Mouse (Mus musculus) gonadal fat pad, adult 2 months (tissue): ENCODE data around the gene Gm20388. TPM values are rescaled to one million over a fixed set of nuclear protein-coding genes. Genes with fewer than 3 reads are reported as not detected.

ENCODE experiments used
- DNase-seq: peaks from one replicate; pipeline ENCODE4 v3.0.0-alpha.2; 2012; ENCODE audit warnings: low read depth
- polyA plus RNA-seq: library from polyadenylated mRNA; depleted of rRNA; stranded (reverse); fragments of >200 nt; gene quantifications from 2 replicates; pipeline ENCODE4 v1.2.3, GENCODE M21; 2012

The Gm20388 gene
- polyA plus RNA-seq, 1 experiment, result 119 TPM

DNA sequence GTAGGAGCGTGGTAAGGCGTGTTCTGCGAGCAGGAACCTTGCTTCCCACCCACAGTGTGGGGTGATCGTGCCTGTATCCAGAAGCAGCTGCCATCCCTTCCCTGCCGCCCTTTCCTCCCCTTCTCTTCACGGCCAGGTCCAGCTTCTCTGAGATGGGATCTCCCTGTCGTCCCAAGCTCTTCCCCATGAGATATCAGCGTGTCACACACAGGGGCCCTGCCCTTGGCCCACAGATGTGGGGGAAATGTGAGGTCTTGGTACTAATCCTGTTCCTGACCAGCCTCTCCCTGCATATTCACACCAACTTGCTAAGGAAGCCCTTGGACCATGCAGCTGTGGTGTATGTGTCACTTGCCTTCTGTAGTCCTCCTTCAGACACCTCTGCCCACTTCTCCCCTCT lies 2377.1 kb downstream of the Gm20388 start:
- no peak for DNase-seq

- no peak for DNase-seq
Measured at GRCm38 (mm10) chr8:122288344-122288743, 2377.7 kb downstream of the Gm20388 start.

GRCm38 (mm10) chr8:122291075-122291474 lies 2380.4 kb downstream of the Gm20388 start:
- no peak for DNase-seq

DNA sequence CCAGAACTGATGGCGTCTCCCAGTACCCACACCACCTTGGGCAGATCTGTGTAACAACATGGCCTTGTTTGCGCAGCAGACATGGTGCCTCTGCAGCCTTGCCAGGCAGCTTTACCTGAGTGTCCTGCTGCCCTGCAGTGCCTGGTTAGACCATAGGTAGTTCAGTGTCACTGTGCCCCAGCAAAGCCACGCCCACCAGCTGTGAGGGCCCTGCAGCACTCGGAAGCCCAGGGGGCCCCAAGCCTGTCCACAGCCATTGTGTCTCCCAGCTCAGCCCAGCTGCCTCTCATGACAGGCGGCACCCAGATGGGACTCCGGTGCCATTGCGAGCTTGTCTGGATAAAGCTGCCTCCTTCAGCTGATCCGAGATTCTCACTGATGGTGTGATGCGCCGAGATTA lies 2380.9 kb downstream of the Gm20388 start:
- no peak for DNase-seq

DNA sequence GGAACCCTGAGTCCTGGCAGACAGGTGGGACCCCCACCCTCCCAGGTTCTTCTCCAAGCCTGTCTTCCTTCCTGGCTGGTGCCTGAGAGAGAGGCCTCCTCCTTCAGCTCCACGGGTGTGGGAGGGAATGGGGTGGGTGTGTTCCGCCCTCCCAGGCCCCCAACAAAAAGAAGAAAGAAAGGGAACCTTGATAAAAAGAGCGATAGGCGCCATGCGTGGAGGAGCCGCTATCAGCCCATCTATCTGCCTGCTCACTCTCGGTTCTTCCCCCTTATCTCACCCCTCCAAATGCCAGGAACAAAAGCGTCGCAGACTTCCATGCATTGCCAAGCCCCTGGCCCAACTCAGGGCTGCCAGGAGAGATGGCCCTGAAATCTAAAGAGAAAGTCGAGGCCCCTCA lies 2382.8 kb downstream of the Gm20388 start:
- DNase-seq, result no peak

DNA sequence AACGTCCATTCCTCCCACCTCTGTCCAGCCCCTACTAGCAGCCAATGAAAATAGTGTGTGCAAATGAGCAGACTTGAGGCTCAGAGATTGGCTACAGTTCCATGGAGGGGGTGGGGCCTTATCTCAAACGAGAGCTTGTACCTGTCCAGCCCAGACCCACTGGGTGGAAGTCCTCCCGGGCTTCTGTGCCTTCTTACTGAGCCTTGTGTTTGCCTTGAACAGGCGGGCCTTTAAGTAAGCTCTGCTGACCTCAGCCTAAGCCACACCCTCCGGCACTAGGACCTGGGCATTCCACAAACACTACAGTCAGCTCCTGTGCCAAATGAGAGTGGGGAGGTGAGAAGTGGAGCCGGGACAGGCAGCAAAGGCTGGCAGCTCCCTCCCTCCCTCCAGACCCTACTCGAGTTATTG lies 2383.6 kb downstream of the Gm20388 start:
- no peak for DNase-seq

DNA sequence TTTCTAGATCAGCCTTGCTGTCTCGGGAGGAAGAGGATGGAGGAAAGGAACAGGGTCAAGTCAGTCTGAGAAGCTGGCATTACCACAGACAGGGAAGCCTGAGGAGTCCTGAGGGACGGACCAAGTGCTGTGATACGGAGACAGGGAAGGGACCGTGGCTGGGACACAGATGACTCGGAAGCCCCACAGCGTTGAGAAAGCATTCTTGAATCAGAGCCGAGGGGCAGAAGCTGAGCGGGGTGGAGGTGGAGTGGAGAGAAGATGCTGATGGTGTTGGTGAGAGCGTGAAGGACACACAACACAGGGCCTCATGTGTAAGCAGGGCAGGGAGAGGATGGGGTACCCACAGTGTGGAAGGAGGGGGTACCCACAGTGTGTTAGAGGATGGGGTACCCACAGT lies 2384.7 kb downstream of the Gm20388 start:
- DNase-seq, result no peak

DNA sequence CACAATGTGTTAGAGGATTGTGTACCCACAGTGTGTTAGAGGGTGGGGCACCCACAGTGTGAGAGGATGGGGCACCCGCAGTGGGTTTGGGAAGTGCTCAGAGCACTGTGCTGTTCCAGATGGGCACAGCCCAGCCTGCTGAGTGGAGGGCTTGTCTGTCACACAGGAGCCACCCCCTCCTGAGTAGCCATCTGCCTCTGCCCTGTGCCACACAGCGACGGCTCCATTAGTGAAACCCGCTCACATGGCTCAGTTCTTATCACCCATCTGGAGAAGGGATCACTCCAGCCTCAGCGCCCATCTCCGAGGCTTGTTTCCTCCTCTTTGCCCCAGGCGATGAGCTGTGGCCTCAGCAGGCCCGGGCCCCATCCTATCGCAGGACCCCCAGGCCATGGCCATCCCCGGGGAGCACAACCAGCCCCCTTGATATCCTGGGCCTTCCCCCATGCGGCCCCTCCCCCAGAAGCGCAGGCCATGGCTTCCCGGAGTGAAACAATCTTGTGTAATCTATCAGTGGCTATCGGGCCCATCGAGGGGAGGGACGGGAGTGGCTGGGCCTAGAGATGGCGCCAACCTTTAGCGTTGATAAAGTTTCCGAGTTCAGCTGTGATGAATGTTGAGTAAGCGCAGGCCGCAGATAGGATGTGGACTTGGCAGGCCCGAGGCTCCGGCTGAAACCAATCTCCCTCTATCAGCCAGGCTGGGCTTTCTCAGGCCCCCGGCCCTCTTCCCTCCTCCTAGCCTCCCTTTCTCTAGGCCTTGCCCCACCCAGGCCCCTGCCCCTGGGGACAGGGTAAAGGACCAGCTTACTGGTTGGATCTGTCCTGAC lies 2385.7 kb downstream of the Gm20388 start:
- no peak for DNase-seq

- DNase-seq, result no peak
Measured at GRCm38 (mm10) chr8:122299581-122300254, 2389.1 kb downstream of the Gm20388 start.

DNA sequence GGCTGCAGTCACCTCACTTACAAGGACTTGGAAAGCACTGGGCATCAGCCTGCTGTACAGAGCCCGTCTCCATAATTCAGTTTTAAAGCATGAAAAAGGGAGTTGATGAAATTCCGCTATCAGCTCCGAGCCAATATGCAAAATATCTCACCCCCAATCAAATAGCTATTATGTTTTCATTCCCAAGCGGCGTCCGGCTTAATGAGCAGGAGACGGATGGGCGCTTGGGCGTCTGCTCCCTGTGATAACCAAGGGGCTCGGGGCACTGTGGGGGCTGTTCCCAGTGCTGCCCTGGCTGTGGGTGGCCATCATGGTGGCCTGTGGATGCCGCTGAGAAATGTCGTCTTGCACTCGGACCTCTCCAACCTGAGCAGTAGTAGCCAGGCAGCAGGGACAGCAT lies 2390.4 kb downstream of the Gm20388 start:
- no peak for DNase-seq

GRCm38 (mm10) chr8:122301866-122302265 lies 2391.2 kb downstream of the Gm20388 start:
- DNase-seq, result no peak

DNA sequence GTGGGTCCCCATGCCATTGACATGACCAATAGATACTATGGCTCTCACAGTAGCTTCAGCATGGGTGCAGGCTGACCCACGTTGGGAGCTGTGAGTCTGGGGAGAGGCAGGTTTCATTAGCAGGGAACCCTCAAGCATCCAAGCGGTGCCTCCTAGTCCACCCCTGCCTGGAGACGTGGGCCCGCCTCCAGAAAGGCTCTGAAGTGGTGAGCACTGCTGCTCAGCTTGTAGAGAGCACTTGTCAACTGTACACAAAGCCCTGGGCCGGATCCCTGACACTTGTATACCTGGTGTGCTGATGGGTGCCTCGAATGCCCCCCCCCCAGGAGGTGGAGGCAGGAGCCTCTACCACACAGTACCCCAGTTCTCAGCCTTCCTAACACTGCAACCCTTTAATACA lies 2392.8 kb downstream of the Gm20388 start:
- DNase-seq, result no peak

DNA sequence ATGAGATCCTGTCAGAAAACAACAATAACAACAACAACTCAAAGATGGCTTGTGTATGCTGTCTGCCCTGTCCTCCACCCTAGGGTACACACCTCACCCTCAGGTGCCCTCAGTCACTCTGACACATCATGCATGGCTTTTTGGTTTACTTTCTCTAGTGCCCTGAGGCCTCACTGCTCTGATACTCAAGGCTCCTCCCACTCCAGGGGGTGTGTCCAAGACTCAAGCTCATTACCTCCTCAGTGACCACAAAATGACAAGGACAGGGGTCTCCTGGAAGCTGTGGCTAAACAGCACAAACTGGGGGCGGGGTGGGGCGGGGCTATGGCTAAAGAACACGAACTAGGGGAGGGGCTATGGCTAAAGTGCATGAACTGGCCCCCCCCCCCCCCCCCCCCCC lies 2393.4 kb downstream of the Gm20388 start:
- no peak for DNase-seq

DNA sequence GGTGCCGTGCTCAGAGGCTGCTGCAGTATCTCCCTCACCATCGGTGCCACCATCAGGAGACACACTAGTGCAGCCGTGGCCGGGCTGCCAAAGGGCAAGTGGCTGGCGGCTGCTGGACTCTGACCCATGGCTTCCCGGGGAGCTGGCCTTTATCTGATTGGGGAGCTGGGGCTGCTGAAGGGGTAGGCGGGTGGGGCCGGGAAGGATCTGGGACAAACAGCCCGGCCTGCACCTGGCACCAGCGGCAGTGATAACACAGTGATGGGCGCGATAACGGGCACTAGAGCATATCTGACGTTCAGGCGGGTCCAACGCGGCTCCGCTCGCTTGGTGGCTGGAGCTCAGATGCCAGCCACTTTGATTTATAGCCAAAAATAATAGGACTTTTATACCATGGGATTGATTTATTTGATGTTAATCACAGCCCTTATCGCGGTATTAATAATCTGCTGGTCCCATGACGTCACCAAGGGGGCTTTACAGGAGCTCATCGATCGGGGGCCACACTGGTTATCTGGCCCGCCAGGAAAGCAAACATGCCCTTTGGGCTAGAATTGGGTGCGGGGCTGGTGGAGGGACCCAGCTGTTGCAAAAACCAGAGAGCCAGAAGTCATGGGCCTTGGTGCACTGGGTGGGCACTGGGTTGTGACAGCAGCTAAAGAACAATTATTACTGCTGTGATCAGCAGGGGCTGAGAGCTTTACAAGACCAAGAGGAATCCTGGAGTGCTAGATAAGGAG lies 2396.2 kb downstream of the Gm20388 start:
- DNase-seq, result no peak

DNA sequence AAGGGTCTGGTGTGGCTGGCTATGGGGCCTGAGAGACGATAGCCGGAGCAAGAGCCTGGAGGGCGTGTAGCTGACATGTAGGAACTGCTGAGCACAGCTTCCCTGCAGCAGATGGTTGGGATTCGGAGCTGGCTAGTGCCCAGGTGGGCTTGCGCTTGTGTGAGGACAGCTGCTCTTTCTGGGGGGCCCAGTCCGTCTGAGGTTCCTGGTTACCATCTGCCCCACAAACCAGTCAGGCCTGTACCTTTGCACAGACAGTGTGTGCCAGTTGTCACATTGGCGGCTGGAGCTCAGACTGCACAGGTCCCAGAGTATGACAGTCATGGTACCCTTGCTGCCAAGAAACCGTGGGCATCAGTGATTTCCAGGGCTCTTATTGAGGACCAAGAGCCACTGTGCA lies 2397.2 kb downstream of the Gm20388 start:
- DNase-seq, result no peak

- no peak for DNase-seq
Measured at GRCm38 (mm10) chr8:122309272-122309671, 2398.6 kb downstream of the Gm20388 start.

GRCm38 (mm10) chr8:122311115-122311514 lies 2400.5 kb downstream of the Gm20388 start:
- no peak for DNase-seq

- no peak for DNase-seq
Measured at GRCm38 (mm10) chr8:122312553-122312952, 2401.9 kb downstream of the Gm20388 start.

DNA sequence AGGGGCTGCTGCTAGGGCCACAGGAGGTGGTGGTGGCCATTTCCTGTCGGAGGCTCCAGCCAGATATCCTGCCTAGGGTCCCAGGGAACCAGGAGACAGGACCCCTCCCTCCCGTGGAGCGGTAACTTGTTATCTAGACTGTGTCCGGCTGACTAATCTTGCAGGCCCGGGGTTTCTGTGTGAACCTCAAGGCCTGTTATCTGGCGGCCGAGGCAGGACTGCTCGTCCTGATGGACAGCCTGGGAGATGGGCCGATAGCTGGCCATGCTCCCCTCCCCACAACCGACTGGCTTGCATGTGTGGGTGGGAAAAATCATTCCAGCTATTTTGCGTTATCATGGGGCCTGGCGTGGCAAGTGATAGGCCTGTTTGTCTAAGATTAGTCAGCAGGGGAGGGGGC lies 2402.7 kb downstream of the Gm20388 start:
- DNase-seq, result no peak

- DNase-seq, result no peak
Measured at GRCm38 (mm10) chr8:122314899-122315496, 2404.4 kb downstream of the Gm20388 start.

- no peak for DNase-seq
Measured at GRCm38 (mm10) chr8:122316402-122316801, 2405.8 kb downstream of the Gm20388 start.

GRCm38 (mm10) chr8:122317918-122318475 lies 2407.4 kb downstream of the Gm20388 start:
- no peak for DNase-seq
